Mouse (Mus musculus) testis, postnatal 14 days (tissue): Measurements from ENCODE around the gene Syt1.

Experiments
- DNase-seq: peaks from one replicate; pipeline ENCODE4 v3.0.0; 2021; ENCODE audit warnings: low spot score

Gene Syt1

GRCm38 (mm10) chr10:108763722-108764121, 247.1 kb downstream of the Syt1 start:
- DNase-seq = no peak

GRCm38 (mm10) chr10:108753304-108753703, 257.5 kb downstream of the Syt1 start:
- DNase-seq = no peak

GRCm38 (mm10) chr10:108743759-108744158, 267.0 kb downstream of the Syt1 start:
- no peak for DNase-seq

GRCm38 (mm10) chr10:108733982-108734381, 276.8 kb downstream of the Syt1 start:
- no peak for DNase-seq

DNA sequence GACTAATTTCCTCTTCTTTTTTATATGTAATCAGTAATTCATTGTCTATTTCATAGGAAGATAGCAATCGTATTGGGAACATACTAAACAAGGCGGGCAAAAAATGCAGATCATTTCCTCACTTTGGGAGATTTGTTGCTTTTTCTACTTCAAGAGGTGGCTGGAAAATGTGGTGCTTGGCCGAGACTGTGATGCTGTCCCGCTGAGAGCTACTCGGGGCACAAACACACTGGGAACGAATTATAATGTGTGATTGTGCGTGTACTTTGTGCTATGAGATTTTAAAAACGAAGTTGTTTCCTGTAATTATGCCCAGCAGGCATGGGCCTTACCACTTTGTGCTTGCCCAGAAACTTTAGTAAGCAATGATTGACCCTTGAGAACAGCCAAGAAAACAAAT, 281.8 kb downstream of the Syt1 start:
- DNase-seq = no peak

DNA sequence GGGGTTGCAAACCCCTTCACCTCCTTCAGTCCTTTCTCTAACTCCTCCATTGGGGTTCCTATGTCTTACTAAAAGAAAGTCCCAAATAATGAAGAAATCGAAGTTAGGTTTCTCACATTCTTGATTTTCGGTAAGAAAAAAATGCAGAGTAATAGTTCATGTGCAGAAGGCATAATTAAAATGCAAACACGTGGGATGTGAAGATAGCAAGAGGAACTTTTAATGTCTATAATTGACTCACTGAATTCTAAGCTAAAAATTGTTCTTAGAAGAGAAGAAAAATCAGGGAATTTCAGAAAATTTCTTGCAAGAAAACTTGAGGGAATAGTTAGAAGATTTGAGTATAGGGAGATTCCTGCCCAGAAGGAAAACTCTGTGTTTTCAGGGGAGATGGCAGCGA, 284.4 kb downstream of the Syt1 start:
- no peak for DNase-seq

DNA sequence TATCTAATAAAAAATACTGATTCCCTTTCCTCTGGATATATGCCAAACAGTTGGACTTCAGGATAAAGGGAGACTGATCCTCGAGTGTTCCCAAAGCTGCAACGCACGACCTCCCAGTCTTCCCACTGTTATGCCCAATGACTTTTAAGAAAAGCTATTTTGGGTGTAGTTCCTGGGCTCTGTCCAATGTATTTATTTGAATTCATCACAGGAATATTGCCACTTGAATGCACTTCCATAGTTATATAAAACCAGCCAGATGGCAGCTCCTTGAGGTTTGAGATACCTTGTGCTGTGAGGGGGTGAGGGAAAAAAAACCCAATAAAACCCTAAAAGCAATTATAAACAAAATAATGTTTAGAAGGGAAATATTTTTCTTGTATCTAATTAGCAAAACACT, 285.9 kb downstream of the Syt1 start:
- DNase-seq = no peak

DNA sequence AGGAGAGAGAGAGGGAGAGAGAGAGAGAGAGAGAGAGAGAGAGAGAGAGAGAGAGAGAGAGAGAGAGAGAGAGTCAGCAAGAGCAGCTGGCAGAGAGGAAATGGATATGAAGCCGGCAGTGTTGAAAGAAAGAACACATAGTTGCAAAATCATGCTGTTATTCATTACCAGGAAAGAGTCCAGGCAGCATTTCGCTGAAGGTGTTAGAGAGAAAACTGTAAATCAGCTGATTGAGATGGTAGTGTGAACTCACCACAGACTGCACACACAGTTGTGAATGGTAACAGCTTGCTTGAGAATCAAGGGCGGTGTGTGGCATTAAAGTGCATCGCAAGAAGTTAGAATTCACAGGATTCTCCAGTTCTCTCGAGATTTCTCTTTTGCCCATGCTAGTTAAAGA, 300.3 kb downstream of the Syt1 start:
- no peak for DNase-seq

DNA sequence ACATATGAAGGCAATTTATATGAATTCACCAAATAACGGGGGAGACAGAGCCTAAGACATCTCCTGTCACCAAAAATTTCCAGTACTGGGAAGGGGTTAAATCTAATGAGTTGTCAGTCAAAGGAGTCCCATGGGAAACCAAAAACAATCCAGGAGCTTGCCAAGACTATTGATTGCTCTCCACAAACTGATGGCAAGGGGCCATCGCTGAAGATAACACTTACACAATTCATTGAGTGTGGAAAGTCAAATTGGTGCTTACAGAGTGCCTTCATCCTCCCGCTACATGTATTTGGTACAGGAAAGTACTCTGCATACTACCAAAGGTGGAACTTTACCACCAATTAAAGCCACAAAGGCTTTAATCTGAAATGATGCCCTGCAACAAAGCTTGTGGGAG, 305.1 kb downstream of the Syt1 start:
- no peak for DNase-seq

DNA sequence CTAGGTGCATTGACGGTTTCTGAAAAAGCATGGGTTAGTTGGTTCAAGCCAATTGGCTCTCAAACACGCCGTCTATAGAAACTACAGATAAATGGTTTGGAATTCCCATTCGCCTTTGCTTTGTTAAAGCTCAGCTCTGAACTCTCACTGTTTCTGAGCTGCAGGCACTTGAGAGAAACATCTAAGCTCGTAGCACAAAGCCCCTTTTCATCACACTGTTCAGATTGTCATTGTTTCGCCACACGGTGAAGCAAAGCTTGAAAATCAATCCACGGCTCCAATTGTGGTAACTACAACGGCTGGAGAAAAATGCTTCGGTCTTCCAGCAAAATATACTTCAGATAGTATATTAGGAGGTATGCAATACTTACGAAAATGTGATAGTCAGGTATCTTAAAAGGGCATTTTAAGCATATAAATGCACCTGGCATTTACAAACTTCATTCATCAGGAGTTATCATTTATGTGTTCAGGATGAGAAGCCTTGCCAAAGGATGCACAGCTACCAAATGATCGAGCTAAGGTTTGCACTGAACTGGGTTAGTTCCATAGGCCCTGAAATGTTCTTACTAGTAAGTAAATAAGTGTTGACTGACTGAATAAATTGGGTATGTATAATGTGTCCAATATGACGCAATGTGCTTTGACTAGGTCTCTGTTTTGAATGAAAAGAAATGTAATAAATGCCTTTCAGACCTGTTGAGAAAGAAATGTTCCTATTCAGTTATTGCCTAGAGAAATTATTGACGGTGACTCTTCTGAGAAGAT, 309.2 kb downstream of the Syt1 start:
- no peak for DNase-seq

DNA sequence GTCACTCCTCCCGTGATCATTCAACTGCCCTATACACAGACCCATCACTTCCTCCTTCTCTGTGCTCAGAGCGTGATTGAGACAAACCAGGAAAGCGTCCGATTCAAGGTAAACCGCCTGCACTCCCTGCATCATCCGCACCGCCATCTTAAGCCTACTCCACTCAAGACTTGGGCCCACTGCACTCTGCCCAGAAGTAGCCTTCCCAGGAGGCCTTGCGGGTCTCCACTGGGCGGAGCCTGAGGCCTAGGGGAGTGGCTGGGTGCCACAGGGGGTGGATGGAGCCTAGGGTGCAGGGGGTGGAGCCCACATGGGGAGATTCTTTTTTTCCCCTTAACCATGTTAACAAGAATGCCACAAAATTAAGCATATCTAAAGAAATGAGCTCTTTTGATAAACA, 310.8 kb downstream of the Syt1 start, which contains the start of gene Gm5136:
Gene Gm5136, minus strand, starts transcription at position 215 of the 400 bp plus-strand sequence.
- peak; percentile 76 for DNase-seq

GRCm38 (mm10) chr10:108697062-108697461, 313.7 kb downstream of the Syt1 start:
- no peak for DNase-seq

DNA sequence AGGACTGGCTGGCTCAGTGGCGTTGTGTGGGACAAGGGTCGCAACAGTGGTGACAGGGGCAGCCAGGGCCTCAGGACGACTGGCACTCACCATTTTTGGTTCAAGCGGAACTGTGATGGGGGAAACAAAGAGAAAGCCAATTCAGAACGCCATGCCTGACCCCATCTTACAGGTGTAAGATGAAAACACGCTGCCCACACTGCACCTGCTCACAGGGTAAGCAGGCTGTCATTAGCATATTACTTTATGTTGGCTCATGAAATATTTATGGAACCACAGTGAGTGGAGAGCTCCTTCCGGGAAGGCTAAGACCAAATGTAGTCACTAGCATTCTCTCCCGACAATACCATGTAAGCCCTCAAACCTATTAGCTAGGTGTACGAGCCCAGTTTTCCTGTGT, 319.8 kb downstream of the Syt1 start:
- no peak for DNase-seq

DNA sequence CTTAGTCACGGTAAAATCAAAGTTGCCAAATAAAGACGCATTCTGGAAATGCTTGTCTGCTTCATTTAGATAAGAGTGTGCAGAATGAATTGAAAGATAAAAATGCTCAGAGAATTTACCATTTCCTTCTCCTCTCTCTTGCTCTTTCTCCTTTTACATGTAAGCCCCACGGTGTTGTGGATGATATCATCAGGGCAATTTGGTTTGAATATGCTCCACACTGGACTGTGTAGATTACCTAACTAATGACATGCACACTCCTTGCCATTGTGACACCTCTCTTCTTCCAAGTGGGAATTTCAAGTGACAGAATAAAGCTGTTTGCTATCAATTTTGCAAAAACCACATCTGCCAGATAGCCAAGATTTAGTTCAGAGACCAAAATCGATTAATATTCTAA, 324.1 kb downstream of the Syt1 start:
- DNase-seq = no peak

GRCm38 (mm10) chr10:108679675-108680390, 330.9 kb downstream of the Syt1 start:
- DNase-seq = no peak

DNA sequence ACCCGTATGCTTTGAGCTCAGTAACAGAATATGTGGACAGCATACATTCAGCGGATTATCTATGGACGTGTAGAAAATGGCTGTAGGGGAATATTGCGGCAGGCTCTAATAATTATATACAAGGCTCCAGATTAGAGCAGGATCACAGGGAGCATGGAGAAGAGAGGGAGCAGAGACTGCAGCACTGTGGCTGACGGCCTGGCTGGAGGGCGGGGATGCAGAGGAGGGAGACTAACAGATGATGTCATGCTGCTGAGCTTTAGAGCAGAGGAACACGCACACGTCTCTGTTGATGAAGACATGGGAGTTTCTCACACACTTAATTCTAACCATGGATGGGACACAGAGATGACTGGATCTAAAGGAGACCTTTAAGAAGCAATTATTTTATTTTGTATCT, 333.7 kb downstream of the Syt1 start:
- no peak for DNase-seq

DNA sequence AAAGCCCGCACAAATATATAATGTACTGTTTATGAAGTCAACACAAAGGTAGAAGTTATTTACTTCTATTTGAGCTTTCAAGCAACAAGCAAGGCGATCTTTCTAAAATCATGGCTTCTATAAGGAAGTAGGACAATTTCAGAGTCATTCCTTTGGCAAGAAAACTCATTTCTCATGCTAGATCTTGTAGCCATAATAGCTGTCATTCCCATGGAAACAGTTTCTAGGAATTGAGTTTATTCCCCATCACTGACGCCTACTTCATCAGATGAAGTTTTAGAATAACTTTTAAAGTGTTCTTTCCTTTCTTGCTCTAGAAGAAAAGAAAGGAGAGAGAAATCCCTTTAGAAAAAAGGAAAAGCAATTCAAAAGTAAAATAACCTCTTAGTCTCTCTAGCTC, 341.8 kb downstream of the Syt1 start:
- DNase-seq = no peak

DNA sequence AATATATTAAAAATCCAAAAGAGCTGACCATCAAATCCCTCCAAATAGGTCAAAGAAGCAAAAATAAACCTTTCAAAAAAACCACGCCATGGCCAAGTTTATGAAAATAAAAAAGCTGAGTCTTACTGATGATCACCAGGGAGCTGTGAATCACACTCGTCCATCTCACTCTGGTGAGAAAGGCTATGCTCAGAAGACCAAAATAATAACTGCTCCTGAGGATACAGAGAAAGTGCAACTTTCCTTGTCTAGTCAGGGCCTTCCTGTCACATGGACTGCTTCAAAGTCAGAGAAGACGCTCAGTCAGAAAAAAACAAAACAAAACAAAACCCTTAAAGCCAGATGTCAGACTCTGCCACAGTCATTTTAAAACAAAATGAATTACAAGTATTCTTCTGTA, 350.5 kb downstream of the Syt1 start:
- DNase-seq = no peak

GRCm38 (mm10) chr10:108658300-108658699, 352.5 kb downstream of the Syt1 start:
- no peak for DNase-seq

DNA sequence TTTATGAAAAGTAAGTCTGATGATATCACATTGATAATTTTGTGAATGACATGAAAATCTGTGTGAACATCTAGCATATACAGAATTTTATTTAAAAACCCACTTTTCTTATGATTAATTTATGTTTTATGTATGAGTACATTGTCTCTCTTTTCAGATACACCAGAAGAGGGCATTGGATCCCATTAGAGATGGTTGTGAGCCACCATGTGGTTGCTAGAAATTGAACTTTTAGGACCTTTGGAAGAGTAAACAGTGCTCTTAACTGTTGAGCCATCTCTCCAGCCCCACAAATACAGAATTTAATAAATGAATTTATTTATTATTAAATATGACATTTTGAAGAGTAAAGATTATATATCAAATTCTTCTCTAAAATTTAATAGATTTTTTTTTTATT, 353.1 kb downstream of the Syt1 start:
- DNase-seq = no peak

GRCm38 (mm10) chr10:108656898-108657297, 353.9 kb downstream of the Syt1 start:
- DNase-seq = no peak

- DNase-seq = no peak
These were observed 355.7 kb downstream of the Syt1 start for GRCm38 (mm10) chr10:108655074-108655473.

DNA sequence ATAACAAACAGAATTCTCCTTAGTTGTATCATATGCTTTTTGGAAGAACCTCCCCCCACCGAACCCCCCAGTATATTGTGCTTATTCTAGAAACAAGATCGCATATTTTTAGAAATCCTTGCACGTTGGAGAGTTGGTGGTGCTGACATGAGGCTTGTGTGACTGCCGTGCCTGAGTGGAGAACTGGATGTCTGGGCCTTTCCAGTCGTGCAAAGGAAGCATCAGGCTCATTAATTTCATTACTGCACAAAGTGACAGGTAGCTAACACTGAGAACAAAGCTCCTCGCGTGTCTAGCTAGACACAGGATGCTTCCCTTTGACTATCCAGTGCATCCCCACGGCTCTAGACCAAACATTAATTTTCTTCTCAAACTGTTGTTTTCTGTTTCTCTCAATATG, 358.0 kb downstream of the Syt1 start:
- DNase-seq = no peak

DNA sequence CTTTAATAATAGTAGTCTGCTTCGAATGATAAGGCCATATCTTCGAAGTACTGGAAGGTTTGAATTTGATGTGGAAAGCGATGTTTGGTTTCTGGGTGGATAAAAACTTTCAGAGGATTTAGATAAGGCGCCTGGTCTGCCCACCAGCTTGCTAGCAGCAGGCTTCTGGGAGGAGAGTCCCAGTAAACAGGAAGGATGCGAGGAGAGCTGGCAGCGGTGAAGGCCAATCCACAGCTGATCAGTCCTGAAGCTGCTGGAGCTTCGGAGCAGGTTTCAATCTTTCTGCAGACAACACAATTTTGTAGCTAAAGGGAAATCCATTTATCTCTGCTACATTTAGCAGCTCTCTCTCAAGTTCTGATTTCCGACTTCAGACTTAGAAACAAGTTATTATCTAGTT, 358.7 kb downstream of the Syt1 start:
- no peak for DNase-seq
